In the genomic region with DNA sequence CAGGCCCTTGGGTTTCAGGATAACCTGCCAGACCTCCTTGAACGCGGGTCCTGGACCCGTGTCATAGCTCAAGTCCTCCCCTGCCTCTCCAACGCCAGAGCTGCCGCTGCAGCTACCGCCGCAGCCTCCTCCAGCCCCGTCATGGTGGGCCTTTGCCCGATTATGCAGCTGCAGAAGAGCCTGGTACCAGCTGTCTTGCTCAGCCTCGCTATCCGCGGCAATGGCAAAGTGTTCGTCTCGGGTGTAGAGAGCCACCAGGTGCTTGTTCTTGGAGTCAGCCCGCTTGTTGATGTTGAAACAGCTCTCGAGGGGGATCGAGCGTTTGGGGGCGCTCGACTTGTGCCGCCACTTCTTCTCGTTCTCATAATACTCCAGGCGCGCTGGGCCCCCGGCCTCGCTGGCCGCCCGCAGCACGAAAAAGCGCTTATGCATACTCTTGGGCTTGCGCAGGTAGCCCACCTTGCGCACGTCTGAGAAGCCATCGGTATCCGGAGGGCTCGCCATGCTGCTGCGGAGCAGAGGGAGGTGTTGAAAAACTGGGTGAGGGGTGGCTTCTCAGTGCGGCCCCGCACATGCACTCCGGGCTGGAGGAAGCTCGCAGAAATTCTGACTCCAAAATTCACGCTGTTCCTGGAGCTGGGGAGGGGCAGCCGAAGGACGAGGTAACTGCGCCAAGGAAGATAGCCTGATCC, we compare ENCODE assay signal across 7 mouse cellular contexts. TPM values are rescaled to one million over a fixed set of nuclear protein-coding genes. Genes with fewer than 3 reads are reported as not detected.
DNase-seq lines count a peak whose midpoint lies in the region; ATAC-seq and TF ChIP-seq lines count a peak whose summit lies in the region.

No protein-coding gene starts in this region.

- under 1% methylated on average over 45 of the region's 45 CpGs for WGBS in intestine, embryonic 16.5 days
- WGBS in limb, embryonic 11.5 days, result under 1% methylated on average over 45 of the region's 45 CpGs
- whole genome bisulfite sequencing in midbrain, embryonic 16.5 days, result under 1% methylated on average over 45 of the region's 45 CpGs
- under 1% methylated on average over 45 of the region's 45 CpGs for WGBS in stomach, embryonic 15.5 days

- TF ChIP-seq CTCF in cortical plate, adult 2 months (IDR thresholded peaks at IDR 0.05; ENCODE audit: extremely low read depth, insufficient read depth, low read length), result no peak

- H3K36me3 ChIP-seq in intestine, embryonic 16.5 days (ENCODE audit: control insufficient read depth, insufficient read depth, low read length), result no peaks in the 10 kb centered on the region
- H3K36me3 ChIP-seq in limb, embryonic 11.5 days (ENCODE audit: control insufficient read depth, insufficient read depth, low read length), result peaks cover 9% of the 10 kb centered on the region
- peaks cover 5% of the 10 kb centered on the region for H3K36me3 ChIP-seq in midbrain, embryonic 16.5 days (ENCODE audit: control insufficient read depth, insufficient read depth, low read length)
- peaks cover 7% of the 10 kb centered on the region; the same call in 1 of the 2 replicates for H3K36me3 ChIP-seq in stomach, embryonic 15.5 days

- peaks cover 2% of the 10 kb centered on the region for H3K4me1 ChIP-seq in cortical plate, adult 2 months (ENCODE audit: control insufficient read depth, insufficient read depth, low read length)
- peaks cover 27% of the 10 kb centered on the region for H3K4me1 ChIP-seq in intestine, embryonic 16.5 days (ENCODE audit: control insufficient read depth, insufficient read depth, low read length)
- H3K4me1 ChIP-seq in limb, embryonic 11.5 days (ENCODE audit: control insufficient read depth, insufficient read depth, low read length), result peaks cover 28% of the 10 kb centered on the region
- H3K4me1 ChIP-seq in midbrain, embryonic 16.5 days (ENCODE audit: control insufficient read depth, insufficient read depth, low read length), result peaks cover 47% of the 10 kb centered on the region
- H3K4me1 ChIP-seq in stomach, embryonic 15.5 days, result peaks cover 37% of the 10 kb centered on the region

- TF ChIP-seq POLR2A in cortical plate, adult 2 months (IDR thresholded peaks at IDR 0.05; ENCODE audit: extremely low read depth, insufficient read depth, low read length), result no peak

- H3K27me3 ChIP-seq in intestine, embryonic 16.5 days (replicated peaks; ENCODE audit: control insufficient read depth, insufficient read depth, low read length), result 0 out of 2 replicates have a peak, but pooled peaks cover 3% of the 10 kb centered on the region
- no peaks in the 10 kb centered on the region for H3K27me3 ChIP-seq in limb, embryonic 11.5 days (ENCODE audit: control insufficient read depth, insufficient read depth, low read length)
- no peaks in the 10 kb centered on the region for H3K27me3 ChIP-seq in midbrain, embryonic 16.5 days (ENCODE audit: control insufficient read depth, insufficient read depth, low read depth, low read length)
- no peaks in the 10 kb centered on the region for H3K27me3 ChIP-seq in stomach, embryonic 15.5 days (replicated peaks)

- peak overlapping the region; percentile 93 for H3K4me2 ChIP-seq in intestine, embryonic 16.5 days (ENCODE audit: low read depth, low read length)
- peak overlapping the region; percentile 93 for H3K4me2 ChIP-seq in limb, embryonic 11.5 days (ENCODE audit: low read depth, severe bottlenecking)
- peak overlapping the region; percentile 89 for H3K4me2 ChIP-seq in midbrain, embryonic 16.5 days (ENCODE audit: low read length)
- peak overlapping the region; percentile 88 for H3K4me2 ChIP-seq in stomach, embryonic 15.5 days

- peak overlapping the region; percentile 84 for H3K27ac ChIP-seq in cortical plate, adult 2 months (ENCODE audit: insufficient read depth, low read length)
- H3K27ac ChIP-seq in intestine, embryonic 16.5 days (ENCODE audit: low read length), result peak overlapping the region; percentile 94
- peak overlapping the region; percentile 92 for H3K27ac ChIP-seq in limb, embryonic 11.5 days (replicated peaks; ENCODE audit: low read depth, low read length)
- peak overlapping the region; percentile 95 for H3K27ac ChIP-seq in midbrain, embryonic 16.5 days (ENCODE audit: low read length)
- peak overlapping the region; percentile 97 for H3K27ac ChIP-seq in stomach, embryonic 15.5 days

- peak; percentile 42 for DNase-seq in adrenal gland, postnatal 25 days
- peak; percentile 26 for DNase-seq in gastrocnemius, postnatal 25 days
- peak; percentile 74 for DNase-seq in limb, embryonic 11.5 days (ENCODE audit: low spot score)

- peak overlapping the region; percentile 86 for H3K4me3 ChIP-seq in cortical plate, adult 2 months (ENCODE audit: insufficient read depth, low read length)
- H3K4me3 ChIP-seq in intestine, embryonic 16.5 days (ENCODE audit: low read length), result peak overlapping the region; percentile 59
- peak overlapping the region; percentile 81 for H3K4me3 ChIP-seq in limb, embryonic 11.5 days (ENCODE audit: low read depth, low read length)
- H3K4me3 ChIP-seq in midbrain, embryonic 16.5 days (ENCODE audit: low read depth, low read length), result peak overlapping the region; percentile 75
- peak overlapping the region; percentile 71 for H3K4me3 ChIP-seq in stomach, embryonic 15.5 days (replicated peaks)

- H3K9ac ChIP-seq in intestine, embryonic 16.5 days (ENCODE audit: low read depth, low read length), result peak overlapping the region; percentile 75
- H3K9ac ChIP-seq in limb, embryonic 11.5 days (ENCODE audit: low read length), result peak overlapping the region; percentile 82
- H3K9ac ChIP-seq in midbrain, embryonic 16.5 days (ENCODE audit: low read depth, low read length), result peak overlapping the region; percentile 85
- peak overlapping the region; percentile 74 for H3K9ac ChIP-seq in stomach, embryonic 15.5 days

- no peak; the same call in 1 of the 2 replicates for ATAC-seq in intestine, embryonic 16.5 days
- ATAC-seq in limb, embryonic 11.5 days (ENCODE audit: insufficient number of reproducible peaks, low FRiP score, low TSS enrichment, low read depth), result no peak
- peak; percentile 4 for ATAC-seq in midbrain, embryonic 16.5 days
- no peak for ATAC-seq in stomach, embryonic 15.5 days (ENCODE audit: insufficient read depth, low FRiP score, low read depth)

- no peaks in the 10 kb centered on the region for H3K9me3 ChIP-seq in intestine, embryonic 16.5 days (ENCODE audit: control insufficient read depth, low read length)
- H3K9me3 ChIP-seq in limb, embryonic 11.5 days (ENCODE audit: control insufficient read depth, low read length), result no peaks in the 10 kb centered on the region; the same call in 1 of the 2 replicates
- H3K9me3 ChIP-seq in midbrain, embryonic 16.5 days (replicated peaks; ENCODE audit: control insufficient read depth, low read length, poor library complexity, severe bottlenecking), result no peaks in the 10 kb centered on the region
- no peaks in the 10 kb centered on the region for H3K9me3 ChIP-seq in stomach, embryonic 15.5 days

RNA-seq across cellular contexts. Expression of gene Irs1, which starts 1.1 kb away (rescaled TPM):
- total RNA-seq in adrenal gland, postnatal 25 days (2021), result 15.7 and 17.9 TPM in 2 replicates
- polyA plus RNA-seq in cortical plate, adult 2 months (2012; rRNA removed), result 6.1 and 6.3 TPM in 2 replicates
- 10 to 100 TPM; 55.0 to 69.2 TPM for total RNA-seq in gastrocnemius, postnatal 25 days (2021)
- polyA plus RNA-seq in intestine, embryonic 16.5 days (2015; fragmentation: Nextera tagmentation; extraction: Ambion mirVana), result 2.1 TPM in 2 replicates
- 7.4 and 10.2 TPM in 2 replicates for polyA plus RNA-seq in limb, embryonic 11.5 days (2014; fragmentation: Nextera tagmentation; extraction: Ambion mirVana)
- polyA plus RNA-seq in midbrain, embryonic 16.5 days (2015; fragmentation: Nextera tagmentation; extraction: Ambion mirVana), result 7.9 and 8.9 TPM in 2 replicates
- polyA plus RNA-seq in stomach, embryonic 15.5 days (2015; fragmentation: Nextera tagmentation; extraction: Ambion mirVana), result 4.4 and 4.6 TPM in 2 replicates

RNA-seq across cellular contexts. Expression of gene Rhbdd1, which starts 26.1 kb away (rescaled TPM):
- 35.8 and 39.4 TPM in 2 replicates for total RNA-seq in adrenal gland, postnatal 25 days (2021)
- 6.7 and 7.3 TPM in 2 replicates for polyA plus RNA-seq in cortical plate, adult 2 months (2012; rRNA removed)
- total RNA-seq in gastrocnemius, postnatal 25 days (2021), result 1 to 10 TPM; 6.5 to 7.7 TPM
- polyA plus RNA-seq in intestine, embryonic 16.5 days (2015; fragmentation: Nextera tagmentation; extraction: Ambion mirVana), result 12.7 and 13.0 TPM in 2 replicates
- polyA plus RNA-seq in limb, embryonic 11.5 days (2014; fragmentation: Nextera tagmentation; extraction: Ambion mirVana), result 6.3 and 6.5 TPM in 2 replicates
- 3.8 and 4.5 TPM in 2 replicates for polyA plus RNA-seq in midbrain, embryonic 16.5 days (2015; fragmentation: Nextera tagmentation; extraction: Ambion mirVana)
- polyA plus RNA-seq in stomach, embryonic 15.5 days (2015; fragmentation: Nextera tagmentation; extraction: Ambion mirVana), result 10.7 and 11.2 TPM in 2 replicates

RNA-seq across cellular contexts. Expression of gene Gm9747, which starts 57.2 kb away (rescaled TPM):
- not detected in 2 replicates for total RNA-seq in adrenal gland, postnatal 25 days (2021)
- not detected in 2 replicates for polyA plus RNA-seq in cortical plate, adult 2 months (2012; rRNA removed)
- total RNA-seq in gastrocnemius, postnatal 25 days (2021), result not detected
- 7.2 and 7.8 TPM in 2 replicates for polyA plus RNA-seq in intestine, embryonic 16.5 days (2015; fragmentation: Nextera tagmentation; extraction: Ambion mirVana)
- polyA plus RNA-seq in limb, embryonic 11.5 days (2014; fragmentation: Nextera tagmentation; extraction: Ambion mirVana), result 27.6 and 33.2 TPM in 2 replicates
- 24.8 and 26.0 TPM in 2 replicates for polyA plus RNA-seq in midbrain, embryonic 16.5 days (2015; fragmentation: Nextera tagmentation; extraction: Ambion mirVana)
- 13.4 and 13.7 TPM in 2 replicates for polyA plus RNA-seq in stomach, embryonic 15.5 days (2015; fragmentation: Nextera tagmentation; extraction: Ambion mirVana)
